Mouse (Mus musculus): ENCODE measurements around the gene Eif4e3.

Eif4e3 gene

DNA sequence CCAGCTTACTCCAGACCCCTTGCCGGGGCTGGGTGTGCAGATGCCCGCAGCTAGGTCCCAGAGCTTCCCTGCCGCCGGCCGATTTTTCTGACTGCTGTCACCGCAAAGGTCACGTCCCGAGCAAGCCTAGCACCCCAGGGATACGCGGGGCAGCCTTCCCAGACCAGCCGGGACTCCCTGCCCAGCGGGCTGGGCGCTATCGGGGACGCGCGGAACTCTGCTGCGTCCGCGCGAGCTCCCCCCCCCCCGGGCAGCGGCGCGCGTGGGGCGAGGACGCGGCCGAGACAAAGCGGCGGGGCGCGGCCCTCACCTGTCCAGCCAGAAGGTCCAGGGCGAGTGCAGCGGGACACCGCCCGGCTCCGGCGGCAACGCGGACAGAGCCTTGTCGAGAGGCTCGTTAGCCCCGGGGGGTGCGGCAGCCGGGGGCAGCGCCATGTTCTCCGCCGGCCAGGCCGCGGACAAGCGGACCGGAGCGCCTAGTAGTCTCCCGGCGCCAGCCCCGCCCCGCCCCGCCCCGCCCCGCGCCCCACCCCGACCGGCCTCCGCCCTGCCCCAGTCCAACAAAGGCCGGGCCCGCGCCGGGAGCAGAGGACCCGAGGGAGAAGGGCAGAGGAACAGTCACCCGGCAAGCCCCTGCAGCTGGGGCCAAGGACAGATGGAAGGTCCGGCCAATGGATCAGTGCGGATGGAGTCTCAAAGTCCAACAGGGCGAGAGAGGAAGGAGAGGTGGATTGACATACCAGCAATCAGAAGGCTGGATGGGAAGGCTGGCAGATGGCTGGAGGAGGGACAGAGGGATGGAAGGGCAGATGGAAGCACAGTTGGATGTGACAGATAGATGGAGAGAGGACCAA lies at the start of gene Eif4e3, which contains the start of gene Gm20696:
Gene Eif4e3, minus strand, starts transcription at position 454 of the 854 bp plus-strand sequence.
Gene Gm20696, minus strand, starts transcription at position 480 of the 854 bp plus-strand sequence.
- DNase-seq (ENCODE audit: low read depth, low spot score), result no peak

GRCm38 (mm10) chr6:99715913-99716312 lies 49.3 kb upstream of the Eif4e3 start:
- DNase-seq (ENCODE audit: low read depth, low spot score), result no peak

DNA sequence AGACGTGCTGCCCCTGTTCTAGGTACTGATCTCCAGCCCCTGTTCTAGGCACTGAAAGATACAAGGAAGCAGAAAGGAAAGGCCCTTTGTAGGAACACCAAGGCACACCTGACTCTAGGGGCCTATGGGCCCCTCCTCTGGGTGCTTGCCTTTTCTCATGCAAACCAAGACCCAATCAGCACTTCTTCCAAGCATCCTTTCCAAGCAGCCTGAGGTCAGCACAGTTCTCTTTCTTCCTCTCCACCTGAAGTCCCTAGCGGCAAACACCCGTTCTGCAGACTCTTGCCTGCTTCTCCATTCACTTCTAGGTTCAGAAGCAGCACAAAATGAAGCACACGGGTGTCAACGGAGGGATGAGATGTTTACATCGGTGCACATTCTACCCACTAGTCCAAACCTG lies 48.6 kb upstream of the Eif4e3 start:
- DNase-seq (ENCODE audit: low read depth, low spot score), result no peak

DNA sequence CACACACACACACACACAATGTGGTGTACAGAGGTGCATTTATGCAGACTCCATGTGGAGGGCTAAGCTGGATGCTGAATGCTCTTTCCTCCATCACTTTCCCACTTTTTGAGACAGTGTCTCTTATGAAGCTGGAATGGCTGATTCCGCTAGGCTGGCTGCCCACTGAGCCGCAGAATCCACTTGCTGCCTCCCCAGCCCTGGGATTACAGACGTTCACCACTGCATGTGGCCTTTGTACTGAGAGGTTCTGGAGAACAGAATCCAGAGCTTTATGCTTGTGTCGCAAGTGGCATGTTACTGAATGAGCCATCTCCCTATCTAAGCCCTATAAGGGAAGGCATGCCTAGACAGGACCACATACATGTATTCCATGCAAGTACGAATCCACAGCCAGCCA lies 46.7 kb upstream of the Eif4e3 start:
- no peak for DNase-seq (ENCODE audit: low read depth, low spot score)

- no peak for DNase-seq (ENCODE audit: low read depth, low spot score)
Measured at GRCm38 (mm10) chr6:99711576-99712101, 45.1 kb upstream of the Eif4e3 start.

DNA sequence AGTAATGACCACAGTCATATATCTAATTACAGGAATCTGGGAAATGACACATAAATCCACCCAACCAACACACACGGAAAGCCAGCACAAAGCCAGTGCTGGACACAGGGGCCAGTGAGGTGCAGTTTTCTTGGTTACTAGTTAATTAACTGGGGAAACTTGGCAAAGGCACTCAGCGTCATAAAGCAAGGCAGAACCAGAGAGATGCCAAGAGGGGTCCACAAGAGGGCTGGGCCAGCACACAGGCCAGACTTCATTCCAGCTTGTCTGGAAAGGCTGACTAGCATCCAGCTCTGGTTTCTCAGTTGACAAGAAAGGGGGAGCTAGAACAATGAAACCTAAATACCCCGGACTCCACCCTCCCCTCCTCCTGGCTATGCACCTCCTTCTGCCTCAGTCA lies 33.9 kb upstream of the Eif4e3 start:
- DNase-seq (ENCODE audit: low read depth, low spot score), result no peak

DNA sequence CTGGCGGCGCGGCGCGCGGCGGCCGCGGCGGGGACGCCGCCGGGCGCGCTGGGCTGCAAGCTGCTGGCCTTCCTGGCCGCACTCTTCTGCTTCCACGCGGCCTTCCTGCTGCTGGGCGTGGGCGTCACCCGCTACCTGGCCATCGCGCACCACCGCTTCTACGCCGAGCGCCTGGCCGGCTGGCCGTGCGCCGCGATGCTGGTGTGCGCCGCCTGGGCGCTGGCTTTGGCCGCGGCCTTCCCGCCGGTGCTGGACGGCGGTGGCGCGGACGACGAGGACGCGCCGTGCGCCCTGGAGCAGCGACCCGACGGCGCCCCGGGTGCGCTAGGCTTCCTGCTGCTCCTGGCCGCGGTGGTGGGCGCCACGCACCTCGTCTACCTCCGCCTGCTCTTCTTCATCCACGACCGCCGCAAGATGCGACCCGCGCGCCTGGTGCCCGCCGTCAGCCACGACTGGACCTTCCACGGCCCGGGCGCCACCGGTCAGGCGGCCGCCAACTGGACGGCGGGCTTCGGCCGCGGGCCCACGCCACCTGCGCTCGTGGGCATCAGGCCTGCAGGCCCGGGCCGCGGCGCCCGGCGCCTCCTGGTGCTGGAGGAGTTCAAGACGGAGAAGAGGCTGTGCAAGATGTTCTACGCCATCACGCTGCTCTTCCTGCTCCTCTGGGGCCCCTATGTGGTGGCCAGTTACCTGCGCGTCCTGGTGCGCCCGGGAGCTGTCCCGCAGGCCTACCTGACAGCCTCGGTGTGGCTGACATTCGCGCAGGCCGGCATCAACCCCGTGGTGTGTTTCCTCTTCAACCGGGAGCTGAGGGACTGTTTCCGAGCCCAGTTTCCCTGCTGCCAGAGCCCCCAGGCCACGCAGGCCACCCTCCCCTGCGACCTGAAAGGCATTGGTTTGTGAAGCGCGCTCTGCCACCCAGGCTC lies 26.6 kb upstream of the Eif4e3 start:
- DNase-seq (ENCODE audit: low read depth, low spot score), result no peak

DNA sequence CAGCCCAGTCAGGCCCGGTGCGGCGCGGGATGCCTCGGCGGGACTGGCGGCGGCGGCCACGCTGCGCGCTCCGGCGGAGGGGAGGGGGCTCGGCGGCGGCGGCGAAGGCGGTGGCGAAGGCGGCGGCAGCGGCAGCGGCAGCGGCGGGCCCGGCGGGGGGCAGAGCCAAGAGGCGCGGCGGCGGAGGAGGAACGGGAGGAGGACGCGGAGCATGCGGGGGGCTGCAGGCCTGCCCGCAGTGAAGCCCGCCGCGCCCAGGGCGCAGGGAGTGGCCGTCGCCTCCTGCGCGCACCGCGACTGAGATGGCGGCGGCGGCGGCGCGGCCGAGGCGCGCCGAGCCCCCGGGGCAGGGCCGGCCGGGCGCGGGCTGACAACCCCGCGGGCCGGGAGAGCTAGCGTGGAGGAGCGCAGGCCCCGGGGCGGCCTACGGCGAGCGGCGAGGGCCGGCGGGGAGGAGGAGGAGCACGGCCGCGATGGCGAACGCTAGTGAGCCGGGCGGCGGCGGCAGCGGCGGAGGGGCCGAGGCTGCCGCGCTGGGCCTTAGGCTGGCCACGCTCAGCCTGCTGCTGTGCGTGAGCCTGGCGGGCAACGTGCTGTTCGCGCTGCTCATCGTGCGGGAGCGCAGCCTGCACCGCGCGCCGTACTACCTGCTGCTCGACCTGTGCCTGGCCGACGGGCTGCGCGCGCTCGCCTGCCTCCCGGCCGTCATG lies 25.8 kb upstream of the Eif4e3 start, which contains the start of gene Gpr27:
Gene Gpr27, plus strand, starts transcription at position 474 of the 710 bp plus-strand sequence.
- no peak for DNase-seq (ENCODE audit: low read depth, low spot score)

DNA sequence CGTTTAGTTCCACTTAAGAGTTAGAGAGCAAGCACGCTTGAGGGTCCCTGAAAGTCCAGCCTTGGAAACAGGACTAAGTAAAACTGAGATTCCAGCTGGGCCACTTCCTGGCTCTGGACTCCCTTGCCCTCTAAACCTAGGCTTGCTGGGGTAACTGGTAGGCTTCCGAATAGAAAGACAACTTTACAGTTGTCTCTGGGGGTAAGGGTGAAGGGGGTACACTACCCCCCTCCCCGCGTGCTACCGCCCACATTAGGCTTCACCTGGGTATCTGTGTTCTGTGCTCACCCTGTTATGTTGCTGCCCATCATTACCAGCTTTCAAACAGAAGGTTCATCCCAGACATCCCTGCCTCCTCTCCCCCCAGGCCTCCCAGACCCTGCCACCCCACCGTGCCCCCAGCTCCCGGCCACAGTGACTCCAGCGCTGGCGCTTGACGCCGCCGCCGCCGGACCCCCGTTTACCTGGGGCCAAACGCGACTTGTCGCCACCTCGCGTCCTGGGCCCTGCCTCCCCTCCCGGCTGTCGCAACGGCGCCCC lies 25.2 kb upstream of the Eif4e3 start:
- no peak for DNase-seq (ENCODE audit: low read depth, low spot score)

DNA sequence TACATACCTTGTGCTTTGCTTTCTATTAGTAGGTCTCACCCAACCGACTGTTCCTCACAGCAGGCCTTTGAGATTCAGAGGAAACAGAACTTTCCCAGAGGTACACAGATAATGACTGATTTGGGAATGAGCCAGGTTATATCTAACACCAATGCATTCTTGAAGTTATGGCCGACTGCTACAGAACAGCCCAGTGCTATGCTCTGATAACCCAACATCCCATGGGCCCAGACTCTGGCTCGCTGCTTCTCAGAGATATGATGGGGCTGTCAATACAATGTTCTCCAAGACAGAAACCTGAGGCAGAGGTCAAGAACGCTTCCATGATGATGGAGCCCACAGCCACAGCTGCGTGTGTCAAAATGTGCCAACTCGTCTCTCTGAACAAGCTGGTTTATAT lies 21.9 kb upstream of the Eif4e3 start:
- DNase-seq (ENCODE audit: low read depth, low spot score), result no peak

DNA sequence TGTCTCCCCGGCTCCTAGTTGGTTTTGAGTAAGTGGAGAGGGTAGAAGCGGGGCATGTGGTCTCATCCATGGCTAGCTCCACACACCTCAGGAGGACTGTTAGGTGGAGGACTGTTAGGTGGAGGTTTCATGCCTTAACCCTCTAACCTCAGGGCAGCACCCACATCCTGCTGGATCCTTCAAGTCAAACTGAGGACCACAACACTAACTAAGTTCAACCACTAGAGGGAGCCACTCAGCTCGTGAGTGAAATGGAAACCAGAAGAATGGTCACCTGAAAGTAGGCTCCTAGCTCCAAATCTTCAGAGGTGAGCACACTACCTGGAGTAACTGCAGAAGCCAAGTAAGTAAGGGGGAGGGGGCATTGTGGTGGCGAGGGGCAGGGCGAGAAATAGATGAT lies 18.3 kb upstream of the Eif4e3 start:
- no peak for DNase-seq (ENCODE audit: low read depth, low spot score)

GRCm38 (mm10) chr6:99683974-99684373 lies 17.4 kb upstream of the Eif4e3 start:
- DNase-seq (ENCODE audit: low read depth, low spot score), result no peak

DNA sequence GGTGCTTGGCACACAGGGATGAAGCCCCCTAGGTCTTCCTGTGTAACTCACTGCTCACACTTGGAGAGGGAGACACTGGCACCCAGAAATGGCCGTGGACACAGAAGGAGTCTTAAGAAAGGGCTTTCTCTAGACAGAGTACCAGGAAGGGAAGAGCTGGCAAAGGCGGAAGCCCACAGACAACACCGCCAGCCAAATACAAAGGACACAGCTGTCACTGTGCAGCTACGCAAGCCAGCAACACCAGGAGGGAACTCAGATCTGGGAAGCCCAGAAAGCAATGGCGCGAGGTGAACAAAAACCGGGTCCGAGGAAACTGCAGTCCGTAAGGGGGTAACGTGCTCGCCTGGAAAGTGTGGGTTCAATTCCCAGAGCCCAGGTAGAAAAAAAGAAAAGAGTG lies 11.5 kb upstream of the Eif4e3 start:
- DNase-seq (ENCODE audit: low read depth, low spot score), result no peak

DNA sequence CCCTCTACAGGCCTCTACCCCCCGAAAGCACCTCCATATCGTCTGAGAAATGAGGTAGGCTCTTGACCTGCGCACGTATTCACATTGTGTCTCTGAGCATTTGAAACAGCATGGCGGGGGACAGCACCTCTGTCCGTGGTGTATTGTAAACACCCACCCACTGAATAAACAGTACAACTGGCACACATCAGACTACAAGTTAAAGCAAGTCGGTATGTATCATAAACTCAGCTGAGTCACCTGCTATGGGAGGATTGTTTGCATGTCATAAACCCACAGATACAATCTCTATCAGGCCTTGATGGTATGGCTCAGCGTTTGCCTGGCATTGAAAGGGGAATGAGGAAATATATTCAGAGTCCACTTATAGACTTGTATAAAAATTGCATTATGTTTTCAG lies 10.8 kb upstream of the Eif4e3 start:
- no peak for DNase-seq (ENCODE audit: low read depth, low spot score)

DNA sequence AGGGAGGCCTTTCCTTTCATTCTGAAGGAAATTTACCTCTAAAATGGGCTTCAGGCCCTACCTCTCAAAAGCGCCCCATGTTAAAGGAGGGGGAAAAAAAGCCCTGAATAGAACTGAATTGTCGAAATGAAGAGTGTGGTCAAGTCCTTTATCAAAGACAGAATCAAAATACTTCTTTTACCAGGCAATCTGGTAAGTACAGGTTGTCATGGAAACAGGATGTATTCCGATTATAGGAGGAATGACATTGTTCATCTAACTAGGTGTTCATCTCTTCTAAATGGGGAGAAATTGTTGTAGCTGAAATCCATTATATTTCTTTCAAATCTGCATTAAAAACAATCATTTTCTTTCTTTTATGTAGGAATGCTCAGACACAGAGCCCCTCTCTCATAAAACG lies 7.9 kb upstream of the Eif4e3 start:
- DNase-seq (ENCODE audit: low read depth, low spot score), result no peak

GRCm38 (mm10) chr6:99671768-99672167 lies 5.2 kb upstream of the Eif4e3 start:
- no peak for DNase-seq (ENCODE audit: low read depth, low spot score)

GRCm38 (mm10) chr6:99670481-99671119 lies 4.0 kb upstream of the Eif4e3 start:
- DNase-seq (ENCODE audit: low read depth, low spot score), result no peak

GRCm38 (mm10) chr6:99669481-99670325 lies 3.1 kb upstream of the Eif4e3 start:
- peak; percentile 83 for DNase-seq (ENCODE audit: low read depth, low spot score)

DNA sequence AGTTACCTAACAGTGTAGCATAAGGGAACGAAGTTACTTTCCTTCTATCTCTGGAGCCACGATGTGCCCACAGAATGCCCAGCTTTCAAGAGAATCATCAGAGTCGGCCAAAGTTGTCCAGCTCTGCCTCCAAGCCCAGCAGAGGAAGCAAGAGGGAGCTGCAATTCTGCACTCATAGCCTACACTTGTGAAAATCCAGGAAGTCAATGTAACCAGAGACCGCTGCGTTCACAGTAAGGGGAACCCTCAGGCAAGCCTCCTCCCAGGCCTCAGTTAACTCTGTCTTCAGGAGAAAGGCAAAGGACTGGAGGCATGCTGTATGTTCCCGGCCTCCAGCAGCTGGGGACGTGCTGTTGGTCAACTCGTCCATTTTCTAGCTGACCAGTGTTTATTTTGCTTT lies 719 bp upstream of the Eif4e3 start:
- DNase-seq (ENCODE audit: low read depth, low spot score), result no peak
